Comparison of ENCODE assay signal across 23 mouse cellular contexts in the genomic region with DNA sequence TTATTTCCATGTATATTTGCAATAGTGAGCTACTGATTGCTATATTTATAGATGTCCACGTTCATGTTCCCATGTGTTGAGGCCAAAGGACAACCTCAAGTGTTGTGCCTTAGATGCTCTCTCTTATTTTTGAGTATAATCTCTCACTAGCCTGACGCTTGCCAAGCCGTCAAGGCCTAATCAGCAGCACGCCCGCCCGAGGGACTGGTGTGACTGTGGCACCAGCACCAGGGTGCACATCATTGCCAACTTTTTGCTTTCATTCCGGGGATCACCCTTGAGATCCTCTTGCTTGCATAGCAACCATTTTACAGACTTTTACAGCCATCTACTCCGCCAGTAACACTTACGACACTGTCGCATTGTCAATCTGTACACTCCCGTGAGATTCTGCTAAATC.
A peak's percentile ranks its signal among the peaks of the same experiment; 100 is the strongest.
DNase-seq lines count a peak whose midpoint lies in the region; ATAC-seq and TF ChIP-seq lines count a peak whose summit lies in the region.
"Had no signal": no experiment of that assay in that cellular context is flagged by ENCODE, and none has a peak within 500 bp of the region (broad histone marks: within the 10 kb centered on the region; RNA-seq: fewer than 3 reads in every experiment).

No protein-coding gene starts in this region.

- TF ChIP-seq EP300 in heart, adult 2 months (IDR thresholded peaks at IDR 0.05; ENCODE audit: insufficient read depth, low read depth, low read length) = 0 out of 2 replicates have a peak, but pooled peaks have one; percentile 34
- no peak for TF ChIP-seq EP300 in lung, postnatal 0 days (IDR thresholded peaks at IDR 0.05)

- peak; percentile 49 for DNase-seq in forebrain, embryonic 14.5 days (ENCODE audit: low spot score)
- DNase-seq in heart, adult 2 months = peak in 1 of 2 experiments; percentile 13
- peak; percentile 9 to 17 for DNase-seq in heart, adult 9 months (ENCODE audit: low spot score in 2 of 2)
- DNase-seq in heart, postnatal 36 days = peak; percentile 6
- DNase-seq in lung, postnatal 0 days (ENCODE audit: low spot score) = no peak
- DNase-seq in kidney, adult 18-20 months = no peak
- DNase-seq: adrenal gland, postnatal 10 days; B cell, adult 2 months; cerebellum, adult 18-20 months; cerebellum, adult 9-11 months; cerebellum, postnatal 36 days; forebrain, postnatal 0 days; gastrocnemius, adult 2 months; gastrocnemius, postnatal 25 days; kidney, adult 11 months had no signal

- H3K27me3 ChIP-seq in forebrain, embryonic 14.5 days (replicated peaks; ENCODE audit: control insufficient read depth, insufficient read depth, low read length) = no peaks in the 10 kb centered on the region
- no peaks in the 10 kb centered on the region for H3K27me3 ChIP-seq in forebrain, embryonic 16.5 days (replicated peaks; ENCODE audit: control insufficient read depth, insufficient read depth, low read length)
- no peaks in the 10 kb centered on the region for H3K27me3 ChIP-seq in heart, adult 2 months (ENCODE audit: control insufficient read depth, insufficient read depth, low read length)
- H3K27me3 ChIP-seq in heart, embryonic 11.5 days (ENCODE audit: control insufficient read depth, insufficient read depth, low read length) = no peaks in the 10 kb centered on the region
- H3K27me3 ChIP-seq in lung, postnatal 0 days (replicated peaks; ENCODE audit: insufficient read depth, low read length) = no peaks in the 10 kb centered on the region
- H3K27me3 ChIP-seq: embryonic facial prominence, embryonic 13.5 days; heart, embryonic 13.5 days; hindbrain, embryonic 13.5 days had no signal

- H3K4me3 ChIP-seq in forebrain, embryonic 14.5 days (ENCODE audit: low read depth, low read length) = no peak overlapping the region
- H3K4me3 ChIP-seq in forebrain, embryonic 16.5 days (replicated peaks; ENCODE audit: low read length) = no peak overlapping the region
- H3K4me3 ChIP-seq in heart, adult 2 months = no peak overlapping the region
- no peak overlapping the region for H3K4me3 ChIP-seq in heart, embryonic 11.5 days (ENCODE audit: low read depth, low read length)
- no peak overlapping the region for H3K4me3 ChIP-seq in lung, postnatal 0 days (ENCODE audit: low read depth, low read length)
- H3K4me3 ChIP-seq: embryonic facial prominence, embryonic 13.5 days; gastrocnemius, adult 2 months; heart, embryonic 13.5 days; hindbrain, embryonic 13.5 days had no signal

- H3K9me3 ChIP-seq in forebrain, embryonic 14.5 days (replicated peaks; ENCODE audit: control insufficient read depth, low read length) = no peaks in the 10 kb centered on the region
- no peaks in the 10 kb centered on the region for H3K9me3 ChIP-seq in forebrain, embryonic 16.5 days (ENCODE audit: control insufficient read depth, low read length)
- no peaks in the 10 kb centered on the region for H3K9me3 ChIP-seq in heart, embryonic 11.5 days (replicated peaks; ENCODE audit: control insufficient read depth, low read length)
- no peaks in the 10 kb centered on the region for H3K9me3 ChIP-seq in lung, postnatal 0 days (ENCODE audit: low read length)
- H3K9me3 ChIP-seq: embryonic facial prominence, embryonic 13.5 days; G1E; heart, embryonic 13.5 days; hindbrain, embryonic 13.5 days had no signal

- no peaks in the 10 kb centered on the region for H3K36me3 ChIP-seq in forebrain, embryonic 14.5 days (ENCODE audit: control insufficient read depth, insufficient read depth, low read length)
- no peaks in the 10 kb centered on the region for H3K36me3 ChIP-seq in forebrain, embryonic 16.5 days (ENCODE audit: control insufficient read depth, insufficient read depth)
- H3K36me3 ChIP-seq in heart, adult 2 months (ENCODE audit: control insufficient read depth, insufficient read depth, low read length) = no peaks in the 10 kb centered on the region
- H3K36me3 ChIP-seq in heart, embryonic 11.5 days (ENCODE audit: control insufficient read depth, insufficient read depth, low read length) = no peaks in the 10 kb centered on the region
- H3K36me3 ChIP-seq in lung, postnatal 0 days (ENCODE audit: insufficient read depth, low read length) = no peaks in the 10 kb centered on the region
- H3K36me3 ChIP-seq: embryonic facial prominence, embryonic 13.5 days; G1E; heart, embryonic 13.5 days; hindbrain, embryonic 13.5 days had no signal

- intact Hi-C loops in heart, adult 2 months (cut with DNase I) = no loop called here
- intact Hi-C loops in heart, postnatal 36 days (cut with DNase I) = no loop called here

- no peak overlapping the region for H3K9ac ChIP-seq in forebrain, embryonic 14.5 days (ENCODE audit: low read length)
- H3K9ac ChIP-seq in forebrain, embryonic 16.5 days (replicated peaks; ENCODE audit: low read depth, low read length) = no peak overlapping the region
- H3K9ac ChIP-seq in heart, adult 2 months (ENCODE audit: low read depth, low read length) = no peak overlapping the region
- H3K9ac ChIP-seq in heart, embryonic 11.5 days (ENCODE audit: low read depth, low read length) = no peak overlapping the region
- H3K9ac ChIP-seq in lung, postnatal 0 days (replicated peaks; ENCODE audit: low read depth) = no peak overlapping the region
- H3K9ac ChIP-seq: embryonic facial prominence, embryonic 13.5 days; forebrain, postnatal 0 days; heart, embryonic 13.5 days; hindbrain, embryonic 13.5 days had no signal

- no peak for ATAC-seq in forebrain, embryonic 14.5 days
- ATAC-seq in forebrain, embryonic 16.5 days = no peak
- ATAC-seq in heart, embryonic 11.5 days (replicated peaks; ENCODE audit: insufficient number of reproducible peaks, low FRiP score, low TSS enrichment) = no peak
- no peak for ATAC-seq in lung, postnatal 0 days
- ATAC-seq: CD4-positive, CD25-positive, alpha-beta regulatory T cell, adult 4 months; forebrain, postnatal 0 days; hindbrain, postnatal 0 days had no signal

- no peaks in the 10 kb centered on the region; the same call in 1 of the 2 replicates for H3K4me1 ChIP-seq in forebrain, embryonic 14.5 days (ENCODE audit: control insufficient read depth, insufficient read depth, low read length)
- H3K4me1 ChIP-seq in forebrain, embryonic 16.5 days (replicated peaks; ENCODE audit: control insufficient read depth, insufficient read depth, low read length) = peaks cover 5% of the 10 kb centered on the region; the same call in 1 of the 2 replicates
- peaks cover 1% of the 10 kb centered on the region; the same call in 1 of the 2 replicates for H3K4me1 ChIP-seq in heart, adult 2 months (ENCODE audit: control insufficient read depth, insufficient read depth, low read length)
- no peaks in the 10 kb centered on the region for H3K4me1 ChIP-seq in heart, embryonic 11.5 days (ENCODE audit: control insufficient read depth, insufficient read depth, low read length)
- H3K4me1 ChIP-seq in lung, postnatal 0 days (ENCODE audit: insufficient read depth, low read depth, low read length) = no peaks in the 10 kb centered on the region
- H3K4me1 ChIP-seq: embryonic facial prominence, embryonic 13.5 days; hindbrain, embryonic 13.5 days had no signal

- no peak for TF ChIP-seq POLR2A in heart, adult 2 months (IDR thresholded peaks at IDR 0.05; ENCODE audit: insufficient read depth, low read depth, low read length)

- H3K27ac ChIP-seq in forebrain, embryonic 14.5 days (ENCODE audit: low read depth, low read length) = no peak overlapping the region
- no peak overlapping the region for H3K27ac ChIP-seq in forebrain, embryonic 16.5 days (ENCODE audit: low read length)
- H3K27ac ChIP-seq in heart, adult 2 months = no peak overlapping the region
- H3K27ac ChIP-seq in heart, embryonic 11.5 days (ENCODE audit: low read depth, low read length) = no peak overlapping the region
- H3K27ac ChIP-seq in lung, postnatal 0 days (ENCODE audit: low read length) = no peak overlapping the region
- H3K27ac ChIP-seq: embryonic facial prominence, embryonic 13.5 days; gastrocnemius, adult 2 months; heart, embryonic 13.5 days; hindbrain, embryonic 13.5 days; hindbrain, postnatal 0 days had no signal

- TF ChIP-seq CTCF in heart, adult 2 months (IDR thresholded peaks at IDR 0.05) = no peak
- TF ChIP-seq CTCF in lung, postnatal 0 days (IDR thresholded peaks at IDR 0.05) = no peak

- H3K4me2 ChIP-seq in forebrain, embryonic 14.5 days (ENCODE audit: low read length) = no peak overlapping the region
- no peak overlapping the region for H3K4me2 ChIP-seq in forebrain, embryonic 16.5 days (ENCODE audit: low read length)
- no peak overlapping the region for H3K4me2 ChIP-seq in heart, embryonic 11.5 days
- H3K4me2 ChIP-seq in lung, postnatal 0 days (replicated peaks; ENCODE audit: low read depth, low read length) = no peak overlapping the region
- H3K4me2 ChIP-seq: embryonic facial prominence, embryonic 13.5 days; heart, embryonic 13.5 days; hindbrain, embryonic 13.5 days had no signal

- no peaks in the 10 kb centered on the region for H3K79me2 ChIP-seq in heart, adult 2 months (replicated peaks; ENCODE audit: control insufficient read depth, insufficient read depth, low read length)

- 73% methylated on average over 11 of the region's 11 CpGs for WGBS in forebrain, embryonic 14.5 days
- 53% methylated on average over 11 of the region's 11 CpGs for WGBS in forebrain, embryonic 16.5 days
- 58% methylated on average over 11 of the region's 11 CpGs for WGBS in heart, adult 2 months
- WGBS in heart, embryonic 11.5 days (ENCODE audit: insufficient replicate concordance) = 84% methylated on average over 11 of the region's 11 CpGs
- WGBS in lung, postnatal 0 days = 87% methylated on average over 11 of the region's 11 CpGs

Comparison
In these comparisons a context has a peak if more than half of its experiments do, and no peak if none do; other contexts are left out.
1. DNase-seq: peak in forebrain, embryonic 14.5 days (single experiment), heart, adult 9 months (2 of 2) and heart, postnatal 36 days (2 of 2); none in lung, postnatal 0 days (single experiment) and kidney, adult 18-20 months (single experiment).